Mouse (Mus musculus): ENCODE measurements around the gene Asb8. TPM values are rescaled to one million over a fixed set of nuclear protein-coding genes. Genes with fewer than 3 reads are reported as not detected.

Asb8 gene
- polyA plus RNA-seq, 1 experiment from 2014 or later, result 57.5 TPM

GRCm38 (mm10) chr15:98170917-98171316, 5.5 kb upstream of the Asb8 start:
- H3K4me1 ChIP-seq (replicated peaks), result peaks cover 63% of the 10 kb centered on the region
- peak overlapping the region; percentile 53 for H3K4me3 ChIP-seq
- peak overlapping the region; percentile 76 for H3K4me2 ChIP-seq
- no peaks in the 10 kb centered on the region for H3K9me3 ChIP-seq
- peak overlapping the region; percentile 73; the same call in 1 of the 2 replicates for H3K9ac ChIP-seq
- no peak for ATAC-seq (ENCODE audit: low read depth)
- no peak overlapping the region for H3K27ac ChIP-seq (replicated peaks)
- 83% methylated on average over 9 of the region's 9 CpGs for WGBS
- peaks cover 58% of the 10 kb centered on the region for H3K27me3 ChIP-seq
- H3K36me3 ChIP-seq, result no peaks in the 10 kb centered on the region

- Histone ChIP-seq H3K4me3 (peak overlapping the region; percentile 53), H3K9ac (peak overlapping the region; percentile 73), H3K4me1 (replicated peaks) (peaks cover 63% of the 10 kb centered on the region), H3K9me3 (no peaks in the 10 kb centered on the region), H3K27me3 (peaks cover 58% of the 10 kb centered on the region), H3K4me2 (peak overlapping the region; percentile 76), H3K36me3 (no peaks in the 10 kb centered on the region), H3K27ac (replicated peaks) (no peak overlapping the region)
- no peak for ATAC-seq (ENCODE audit: low read depth)
- 32% methylated on average over 7 of the region's 7 CpGs for WGBS
Measured at GRCm38 (mm10) chr15:98170365-98170764, 4.9 kb upstream of the Asb8 start.

- no peak overlapping the region for H3K27ac ChIP-seq (replicated peaks)
- no peaks in the 10 kb centered on the region for H3K36me3 ChIP-seq
Measured at GRCm38 (mm10) chr15:98168622-98169004, 3.2 kb upstream of the Asb8 start.

GRCm38 (mm10) chr15:98167645-98168621, 2.5 kb upstream of the Asb8 start:
- peak overlapping the region; percentile 76 for H3K4me2 ChIP-seq
- under 1% methylated on average over 69 of the region's 69 CpGs for WGBS
- ATAC-seq (ENCODE audit: low read depth), result peak; percentile 95
- H3K27me3 ChIP-seq, result peaks cover 59% of the 10 kb centered on the region
- H3K9ac ChIP-seq, result peak overlapping the region; percentile 73
- H3K27ac ChIP-seq (replicated peaks), result peak overlapping the region; percentile 95
- no peaks in the 10 kb centered on the region for H3K36me3 ChIP-seq
- H3K4me1 ChIP-seq (replicated peaks), result peaks cover 51% of the 10 kb centered on the region
- peak overlapping the region; percentile 53 for H3K4me3 ChIP-seq
- H3K9me3 ChIP-seq, result no peaks in the 10 kb centered on the region

More at GRCm38 (mm10) chr15:98168622-98169004, 3.2 kb upstream of the Asb8 start:
- Histone ChIP-seq H3K4me3 (peak overlapping the region; percentile 53), H3K4me1 (replicated peaks) (peaks cover 55% of the 10 kb centered on the region), H3K27me3 (peaks cover 60% of the 10 kb centered on the region), H3K9me3 (no peaks in the 10 kb centered on the region), H3K9ac (peak overlapping the region; percentile 73), H3K4me2 (peak overlapping the region; percentile 76)
- 5% methylated on average over 19 of the region's 19 CpGs for WGBS
- no peak for ATAC-seq (ENCODE audit: low read depth)

- no peaks in the 10 kb centered on the region for H3K9me3 ChIP-seq
Measured at GRCm38 (mm10) chr15:98166963-98167644, 1.7 kb upstream of the Asb8 start, which contains the start of gene Ccdc184. TSS of gene Ccdc184 (plus strand) at chr15:98167158.

GRCm38 (mm10) chr15:98162561-98162960, 2.9 kb downstream of the Asb8 start:
- Histone ChIP-seq H3K4me3 (no peak overlapping the region), H3K4me2 (no peak overlapping the region), H3K9ac (no peak overlapping the region), H3K27me3 (peaks cover 13% of the 10 kb centered on the region), H3K27ac (replicated peaks) (no peak overlapping the region), H3K9me3 (no peaks in the 10 kb centered on the region), H3K36me3 (no peaks in the 10 kb centered on the region), H3K4me1 (replicated peaks) (peaks cover 7% of the 10 kb centered on the region)
- no peak for ATAC-seq (ENCODE audit: low read depth)
- WGBS, result 61% methylated on average over 4 of the region's 4 CpGs

More at GRCm38 (mm10) chr15:98166963-98167644, 1.7 kb upstream of the Asb8 start, which contains the start of gene Ccdc184:
- Histone ChIP-seq H3K36me3 (no peaks in the 10 kb centered on the region), H3K27me3 (peaks cover 50% of the 10 kb centered on the region), H3K9ac (peak within 1 kb of the TSS; percentile 73), H3K4me2 (peak within 1 kb of the TSS; percentile 76), H3K4me1 (replicated peaks) (peaks cover 48% of the 10 kb centered on the region), H3K4me3 (peak within 1 kb of the TSS; percentile 53), H3K27ac (replicated peaks) (peak within 1 kb of the TSS; percentile 95)
- ATAC-seq (ENCODE audit: low read depth), result peak; percentile 80
- 2% methylated on average over 18 of the region's 18 CpGs for WGBS

GRCm38 (mm10) chr15:98161026-98161805, 4.2 kb downstream of the Asb8 start:
- no peak overlapping the region for H3K4me2 ChIP-seq
- H3K4me1 ChIP-seq (replicated peaks), result no peaks in the 10 kb centered on the region
- no peak for ATAC-seq (ENCODE audit: low read depth)
- H3K9ac ChIP-seq, result no peak overlapping the region
- H3K27ac ChIP-seq (replicated peaks), result no peak overlapping the region
- no peak overlapping the region for H3K4me3 ChIP-seq
- H3K36me3 ChIP-seq, result no peaks in the 10 kb centered on the region
- no peaks in the 10 kb centered on the region for H3K9me3 ChIP-seq
- H3K27me3 ChIP-seq, result peaks cover 13% of the 10 kb centered on the region
- 60% methylated on average over 19 of the region's 19 CpGs for WGBS

GRCm38 (mm10) chr15:98157253-98157652, 8.2 kb downstream of the Asb8 start:
- H3K36me3 ChIP-seq, result no peaks in the 10 kb centered on the region
- no peak for ATAC-seq (ENCODE audit: low read depth)
- no peaks in the 10 kb centered on the region for H3K9me3 ChIP-seq
- 66% methylated on average over 1 of the region's 1 CpGs for WGBS
- no peak overlapping the region for H3K9ac ChIP-seq
- H3K4me2 ChIP-seq, result no peak overlapping the region
- H3K4me3 ChIP-seq, result no peak overlapping the region
- no peaks in the 10 kb centered on the region for H3K4me1 ChIP-seq (replicated peaks)
- H3K27me3 ChIP-seq, result no peaks in the 10 kb centered on the region
- no peak overlapping the region for H3K27ac ChIP-seq (replicated peaks)

- 79% methylated on average over 4 of the region's 4 CpGs for WGBS
- no peak overlapping the region for H3K27ac ChIP-seq (replicated peaks)
- H3K36me3 ChIP-seq, result no peaks in the 10 kb centered on the region
- no peaks in the 10 kb centered on the region for H3K4me1 ChIP-seq (replicated peaks)
- H3K9ac ChIP-seq, result no peak overlapping the region
- H3K4me2 ChIP-seq, result no peak overlapping the region
- H3K4me3 ChIP-seq, result no peak overlapping the region
- no peaks in the 10 kb centered on the region for H3K9me3 ChIP-seq
- H3K27me3 ChIP-seq, result no peaks in the 10 kb centered on the region
- ATAC-seq (ENCODE audit: low read depth), result no peak
Measured at GRCm38 (mm10) chr15:98155944-98156343, 9.5 kb downstream of the Asb8 start.

- H3K36me3 ChIP-seq, result no peaks in the 10 kb centered on the region
- WGBS, result 90% methylated on average over 5 of the region's 5 CpGs
Measured at GRCm38 (mm10) chr15:98155272-98155671, 10.2 kb downstream of the Asb8 start.

GRCm38 (mm10) chr15:98154631-98155030, 10.8 kb downstream of the Asb8 start:
- no peaks in the 10 kb centered on the region for H3K27me3 ChIP-seq
- H3K4me3 ChIP-seq, result no peak overlapping the region
- H3K27ac ChIP-seq (replicated peaks), result no peak overlapping the region
- H3K9me3 ChIP-seq, result no peaks in the 10 kb centered on the region
- WGBS, result 74% methylated on average over 3 of the region's 3 CpGs
- no peaks in the 10 kb centered on the region for H3K36me3 ChIP-seq
- H3K4me1 ChIP-seq (replicated peaks), result no peaks in the 10 kb centered on the region
- no peak for ATAC-seq (ENCODE audit: low read depth)
- no peak overlapping the region for H3K9ac ChIP-seq
- H3K4me2 ChIP-seq, result no peak overlapping the region

More at GRCm38 (mm10) chr15:98155272-98155671, 10.2 kb downstream of the Asb8 start:
- H3K9me3 ChIP-seq, result no peaks in the 10 kb centered on the region
- H3K9ac ChIP-seq, result no peak overlapping the region
- no peaks in the 10 kb centered on the region for H3K4me1 ChIP-seq (replicated peaks)
- no peak for ATAC-seq (ENCODE audit: low read depth)
- H3K4me2 ChIP-seq, result no peak overlapping the region
- no peak overlapping the region for H3K4me3 ChIP-seq
- no peaks in the 10 kb centered on the region for H3K27me3 ChIP-seq
- no peak overlapping the region for H3K27ac ChIP-seq (replicated peaks)

Measured in neural tube, embryonic 13.5 days (tissue).